Mouse (Mus musculus) ovary, postnatal 10 days (tissue): ENCODE data around the gene Foxp1.

Source experiments
- DNase-seq: peaks from one replicate; pipeline ENCODE4 v3.0.0; 2022; ENCODE audit warnings: low spot score

Gene Foxp1

GRCm38 (mm10) chr6:99020570-99021444, 501.7 kb downstream of the Foxp1 start:
- no peak for DNase-seq

- no peak for DNase-seq
These were observed 502.8 kb downstream of the Foxp1 start for GRCm38 (mm10) chr6:99019716-99020115.

GRCm38 (mm10) chr6:99019266-99019665, 503.3 kb downstream of the Foxp1 start:
- DNase-seq = no peak

- no peak for DNase-seq
These were observed 508.5 kb downstream of the Foxp1 start for GRCm38 (mm10) chr6:99013866-99014502.

- no peak for DNase-seq
These were observed 509.2 kb downstream of the Foxp1 start for GRCm38 (mm10) chr6:99013119-99013865.

- DNase-seq = no peak
These were observed 510.5 kb downstream of the Foxp1 start for GRCm38 (mm10) chr6:99011895-99012584.

GRCm38 (mm10) chr6:99009771-99010170, 512.8 kb downstream of the Foxp1 start:
- no peak for DNase-seq

GRCm38 (mm10) chr6:99008565-99008964, 514.0 kb downstream of the Foxp1 start:
- no peak for DNase-seq

- no peak for DNase-seq
These were observed 515.0 kb downstream of the Foxp1 start for GRCm38 (mm10) chr6:99007542-99007941.

- no peak for DNase-seq
These were observed 518.1 kb downstream of the Foxp1 start for GRCm38 (mm10) chr6:99004255-99004997.

GRCm38 (mm10) chr6:99003108-99003709, 519.3 kb downstream of the Foxp1 start:
- no peak for DNase-seq

GRCm38 (mm10) chr6:99001637-99002036, 520.9 kb downstream of the Foxp1 start:
- DNase-seq = no peak

GRCm38 (mm10) chr6:98998971-98999932, 523.3 kb downstream of the Foxp1 start:
- DNase-seq = no peak

GRCm38 (mm10) chr6:98997742-98998141, 524.8 kb downstream of the Foxp1 start:
- no peak for DNase-seq

GRCm38 (mm10) chr6:98996822-98997221, 525.7 kb downstream of the Foxp1 start:
- no peak for DNase-seq

- DNase-seq = no peak
These were observed 526.2 kb downstream of the Foxp1 start for GRCm38 (mm10) chr6:98996346-98996745.

GRCm38 (mm10) chr6:98995681-98996080, 526.8 kb downstream of the Foxp1 start:
- no peak for DNase-seq

- DNase-seq = no peak
These were observed 527.6 kb downstream of the Foxp1 start for GRCm38 (mm10) chr6:98994902-98995301.

- DNase-seq = no peak
These were observed 528.3 kb downstream of the Foxp1 start for GRCm38 (mm10) chr6:98994104-98994787.
